Mouse (Mus musculus) intestine, postnatal 0 days (tissue): Measurements from ENCODE around the gene Rpl21. TPM values are rescaled to one million over a fixed set of nuclear protein-coding genes. Genes with fewer than 3 reads are reported as not detected.
A peak's percentile ranks its signal among the peaks of the same experiment; 100 is the strongest.

Experiments used
- ATAC-seq: fragments of 200-750 bp; cut with Nextera tagmentation; 2 replicates; pipeline ENCODE4 v1.8.0; 2017; ENCODE audit warnings: mild to moderate bottlenecking, moderate TSS enrichment, moderate library complexity
- H3K27ac ChIP-seq: fragments of 300-500 bp; sonication (generic); 2 replicates; pipeline ENCODE4 v1.5.1; 2014; ENCODE audit warnings: mild to moderate bottlenecking, low read depth, low read length, moderate library complexity
- H3K27me3 ChIP-seq: fragments of 300-500 bp; sonication (generic); replicated peaks from 2 replicates; pipeline ENCODE4 v1.6.1; 2014; ENCODE audit warnings: low read length, mixed read lengths; ENCODE audit not compliant: control insufficient read depth, insufficient read depth
- H3K36me3 ChIP-seq: fragments of 300-500 bp; sonication (generic); 2 replicates; pipeline ENCODE4 v1.6.1; 2014; ENCODE audit warnings: mild to moderate bottlenecking, moderate library complexity; ENCODE audit not compliant: control insufficient read depth, insufficient read depth
- H3K4me1 ChIP-seq: fragments of 300-500 bp; sonication (generic); replicated peaks from 2 replicates; pipeline ENCODE4 v1.6.1; 2014; ENCODE audit warnings: antibody characterized with exemption, low read length, mixed read lengths; ENCODE audit not compliant: control insufficient read depth, insufficient read depth
- H3K4me2 ChIP-seq: fragments of 300-500 bp; sonication (generic); replicated peaks from 2 replicates; pipeline ENCODE4 v1.6.1; 2014; ENCODE audit warnings: low read depth, mild to moderate bottlenecking, moderate library complexity
- H3K4me3 ChIP-seq: fragments of 300-500 bp; sonication (generic); 2 replicates; pipeline ENCODE4 v1.5.1; 2014; ENCODE audit warnings: low read depth, low read length
- H3K9ac ChIP-seq: fragments of 300-500 bp; sonication (generic); 2 replicates; pipeline ENCODE4 v1.6.1; 2014; ENCODE audit warnings: mild to moderate bottlenecking, low read depth, low read length
- H3K9me3 ChIP-seq: fragments of 300-500 bp; sonication (generic); 2 replicates; pipeline ENCODE4 v1.6.1; 2016; ENCODE audit warnings: mixed run types; ENCODE audit not compliant: control insufficient read depth
- CTCF ChIP-seq: sonication (generic); IDR thresholded peaks from 2 replicates; pipeline ENCODE4 v1.5.1; 2016; ENCODE audit warnings: low read depth, mild to moderate bottlenecking, control low read depth, antibody characterized with exemption, moderate library complexity
- WGBS: fragments of 180-500 bp; shearing (Covaris S2); extraction: QIAGEN DNeasy Blood & Tissue Kit; methylation state at CpG from one replicate; pipeline ENCODE4 v1.1.7; 2014; 5-methylcytosine and 5-hydroxymethylcytosine counted together
- polyA plus RNA-seq: library from polyadenylated mRNA; unstranded; fragments of >200 nt; fragmentation: Nextera tagmentation; extraction: Ambion mirVana; gene quantifications from 2 replicates; pipeline ENCODE4 v1.2.1, GENCODE M21; 2015

Gene Rpl21
- polyA plus RNA-seq, 1 experiment from 2014 or later, result 426 TPM

DNA sequence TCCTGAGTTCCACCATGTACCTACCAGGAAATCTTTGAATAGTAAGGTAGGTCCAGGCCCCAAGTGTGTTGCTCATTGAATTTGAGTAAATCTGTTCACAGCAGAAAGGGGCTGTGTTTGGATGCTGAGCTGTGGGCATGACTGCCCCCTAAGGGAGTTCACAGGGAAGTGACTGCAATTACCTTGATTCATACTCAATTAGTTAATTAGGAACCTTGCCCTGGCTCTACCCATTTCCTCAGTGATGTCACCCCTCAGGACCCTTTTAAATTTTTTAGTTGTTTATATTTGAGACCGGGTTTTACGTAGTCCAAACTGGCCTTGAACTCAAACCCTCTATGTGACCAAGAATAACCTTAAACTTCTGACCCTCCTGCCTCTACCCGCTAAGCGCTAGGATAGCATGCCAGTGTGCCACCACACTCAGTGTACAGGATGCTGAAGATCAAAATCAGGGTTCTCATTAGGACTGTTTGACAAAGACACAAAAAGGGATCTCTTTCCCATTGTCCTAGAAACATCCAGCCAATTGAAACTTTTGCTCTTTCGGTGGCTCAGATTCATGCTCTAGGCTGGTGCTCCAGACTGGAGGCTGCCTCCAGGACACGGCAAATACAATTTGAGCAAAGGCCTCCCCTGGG lies 11.7 kb downstream of the Rpl21 start:
- no peak overlapping the region for H3K27ac ChIP-seq
- ATAC-seq, result peak; percentile 18

DNA sequence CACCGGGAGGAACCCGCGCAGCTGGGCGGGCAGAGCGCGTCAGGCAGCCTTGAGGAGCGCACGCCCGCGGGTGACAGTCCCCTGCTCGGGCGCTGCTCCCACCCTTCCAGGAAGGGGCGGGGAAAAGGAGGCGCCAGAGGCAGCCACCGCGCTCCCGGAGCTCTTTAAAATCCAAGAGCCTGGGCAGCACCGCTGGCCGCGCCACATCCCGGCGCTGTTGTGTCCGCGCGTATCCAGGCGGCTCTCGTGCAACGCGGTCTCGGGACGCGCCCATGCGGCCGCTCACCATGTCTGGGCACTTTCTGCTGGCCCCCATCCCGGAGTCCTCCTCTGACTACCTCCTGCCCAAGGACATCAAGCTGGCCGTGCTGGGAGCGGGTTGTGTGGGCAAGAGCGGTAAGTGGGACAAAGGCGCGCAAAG lies 12.3 kb downstream of the Rpl21 start, which contains the start of gene Rasl11a:
Gene Rasl11a (plus strand): TSS at position 127 of the 421 bp plus-strand sequence.
- peak within 1 kb of the TSS; percentile 64 for H3K9ac ChIP-seq
- peak; percentile 79 for ATAC-seq
- H3K27ac ChIP-seq, result peak within 1 kb of the TSS; percentile 57
- peak within 1 kb of the TSS; percentile 63 for H3K4me3 ChIP-seq
- no peaks in the 10 kb centered on the region for H3K36me3 ChIP-seq
- no peaks in the 10 kb centered on the region for H3K4me1 ChIP-seq
- no peaks in the 10 kb centered on the region for H3K27me3 ChIP-seq
- H3K4me2 ChIP-seq, result peak within 1 kb of the TSS; percentile 99
- H3K9me3 ChIP-seq, result no peaks in the 10 kb centered on the region
- peak; percentile 56 for TF ChIP-seq CTCF
- under 1% methylated on average over 40 of the region's 40 CpGs for WGBS

More for the DNA sequence above, 11.7 kb downstream of the Rpl21 start:
- 19% methylated on average over 6 of the region's 6 CpGs for WGBS
- TF ChIP-seq CTCF, result peak; percentile 55
- H3K4me2 ChIP-seq, result peak overlapping the region; percentile 99
- H3K36me3 ChIP-seq, result no peaks in the 10 kb centered on the region
- H3K27me3 ChIP-seq, result no peaks in the 10 kb centered on the region
- H3K9me3 ChIP-seq, result no peaks in the 10 kb centered on the region
- no peaks in the 10 kb centered on the region for H3K4me1 ChIP-seq
- H3K9ac ChIP-seq, result no peak overlapping the region
- peak overlapping the region; percentile 63 for H3K4me3 ChIP-seq

DNA sequence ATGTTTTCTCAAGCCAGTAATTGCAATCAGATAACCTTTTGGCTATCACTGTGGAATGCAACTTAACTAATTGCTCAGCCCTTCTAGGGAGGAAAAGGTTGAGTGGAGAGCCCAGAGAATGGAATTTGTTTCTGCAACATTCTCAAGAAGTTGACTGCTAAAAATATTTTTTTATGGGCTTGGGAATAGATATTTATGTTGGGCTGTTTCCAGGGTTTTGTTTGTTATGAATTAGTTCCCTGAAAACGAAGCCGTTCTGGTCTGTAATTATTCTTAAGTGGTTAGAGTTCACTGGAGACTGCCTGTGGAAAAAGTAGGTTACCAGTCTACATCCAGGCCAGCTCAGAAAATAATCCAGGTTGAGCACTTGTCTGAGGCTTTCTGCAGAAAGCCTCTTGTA lies 13.8 kb downstream of the Rpl21 start:
- H3K9me3 ChIP-seq, result no peaks in the 10 kb centered on the region
- no peak overlapping the region; the same call in 1 of the 2 replicates for H3K27ac ChIP-seq

DNA sequence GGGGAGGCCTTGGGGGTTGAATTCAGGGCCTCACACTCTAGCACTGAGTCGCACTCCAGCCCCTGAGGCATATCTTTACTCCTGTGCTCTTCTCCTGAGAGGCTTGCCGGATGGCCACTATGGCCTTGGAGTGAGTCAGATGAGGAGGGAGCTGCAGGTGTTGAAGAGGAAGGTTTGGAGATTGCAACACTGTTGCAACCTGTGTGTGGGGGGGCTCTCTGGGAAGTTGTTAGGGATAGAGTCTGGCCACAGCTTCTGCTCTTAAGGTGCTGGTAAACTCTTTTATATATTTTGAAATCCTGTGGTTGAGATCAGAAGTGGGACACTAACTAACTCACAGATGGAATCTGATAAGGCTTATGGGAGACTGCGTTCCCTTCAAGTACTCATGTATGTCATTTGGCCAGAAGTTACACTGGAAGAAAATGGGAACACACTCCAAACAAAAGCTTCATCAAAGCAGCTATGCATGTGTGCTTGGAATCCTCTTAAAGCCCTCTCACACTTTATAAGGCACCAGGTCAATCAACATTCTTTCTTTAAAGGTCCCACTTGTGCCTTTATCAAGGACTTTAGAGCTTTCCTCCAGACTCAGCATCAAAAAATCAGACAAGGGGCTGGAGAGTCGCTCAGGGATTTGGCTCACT lies 16.4 kb downstream of the Rpl21 start:
- Histone ChIP-seq H3K4me2 (no peak overlapping the region), H3K4me1 (no peaks in the 10 kb centered on the region), H3K9ac (no peak overlapping the region), H3K27ac (no peak overlapping the region), H3K36me3 (no peaks in the 10 kb centered on the region), H3K4me3 (no peak overlapping the region), H3K27me3 (no peaks in the 10 kb centered on the region), H3K9me3 (no peaks in the 10 kb centered on the region)
- TF ChIP-seq CTCF, result no peak
- 83% methylated on average over 4 of the region's 4 CpGs for WGBS
- no peak for ATAC-seq

More for the DNA sequence above, 13.8 kb downstream of the Rpl21 start:
- no peaks in the 10 kb centered on the region for H3K27me3 ChIP-seq
- 39% methylated on average over 2 of the region's 2 CpGs for WGBS
- ATAC-seq, result no peak
- H3K36me3 ChIP-seq, result no peaks in the 10 kb centered on the region
- H3K4me3 ChIP-seq, result peak overlapping the region; percentile 63; the same call in 1 of the 2 replicates
- TF ChIP-seq CTCF, result no peak
- H3K4me1 ChIP-seq, result no peaks in the 10 kb centered on the region
- H3K4me2 ChIP-seq, result peak overlapping the region; percentile 99
- H3K9ac ChIP-seq, result no peak overlapping the region

DNA sequence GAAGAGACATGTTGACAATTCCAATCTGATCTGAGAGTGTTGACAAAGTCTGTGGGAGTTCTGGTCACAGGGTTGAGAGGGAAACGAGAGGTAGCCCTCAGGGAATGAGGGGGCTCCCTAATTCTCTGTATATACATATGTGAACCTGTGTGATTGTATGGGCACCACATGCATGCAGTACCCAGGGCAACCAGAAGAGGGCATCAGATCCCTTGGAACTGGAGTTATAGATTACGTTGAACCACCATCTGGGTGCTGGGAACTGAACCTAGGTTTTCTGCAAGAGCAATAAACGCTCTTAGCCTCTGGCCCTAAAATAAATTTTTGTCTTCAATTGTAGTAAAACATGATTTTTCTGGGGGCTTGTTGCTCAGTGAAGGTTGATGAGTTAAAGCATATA lies 23.4 kb downstream of the Rpl21 start:
- no peak for ATAC-seq
- H3K27ac ChIP-seq, result no peak overlapping the region
- H3K27me3 ChIP-seq, result no peaks in the 10 kb centered on the region
- no peaks in the 10 kb centered on the region for H3K36me3 ChIP-seq
- TF ChIP-seq CTCF, result peak; percentile 31
- H3K9ac ChIP-seq, result no peak overlapping the region
- no peaks in the 10 kb centered on the region for H3K9me3 ChIP-seq
- no peak overlapping the region for H3K4me2 ChIP-seq
- H3K4me1 ChIP-seq, result no peaks in the 10 kb centered on the region
- H3K4me3 ChIP-seq, result no peak overlapping the region
- 92% methylated on average over 3 of the region's 3 CpGs for WGBS

DNA sequence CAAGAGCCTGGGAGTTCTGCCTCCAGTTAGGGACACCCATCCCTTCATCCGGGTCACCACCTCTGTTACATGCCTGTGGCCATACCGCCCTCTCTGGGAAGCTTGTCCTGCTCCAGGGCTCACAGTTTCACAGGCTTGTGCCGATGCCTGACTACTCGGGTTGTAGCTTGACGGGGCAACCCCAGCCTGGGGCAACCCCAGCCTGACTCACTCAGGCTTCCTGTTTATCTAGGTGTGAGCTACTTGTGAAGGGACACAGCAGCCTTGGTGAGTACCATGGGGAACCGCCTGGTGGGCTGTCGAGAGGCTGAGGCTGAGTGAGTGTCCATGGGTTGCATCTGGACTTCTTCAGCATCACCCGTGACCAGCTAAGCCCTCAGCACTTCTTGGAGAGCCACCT lies 24.9 kb downstream of the Rpl21 start:
- ATAC-seq, result no peak
- H3K9ac ChIP-seq, result no peak overlapping the region
- no peaks in the 10 kb centered on the region for H3K9me3 ChIP-seq
- no peaks in the 10 kb centered on the region for H3K36me3 ChIP-seq
- no peaks in the 10 kb centered on the region for H3K27me3 ChIP-seq
- H3K4me3 ChIP-seq, result no peak overlapping the region
- 81% methylated on average over 8 of the region's 8 CpGs for WGBS
- no peak overlapping the region for H3K27ac ChIP-seq
- H3K4me1 ChIP-seq, result no peaks in the 10 kb centered on the region
- H3K4me2 ChIP-seq, result no peak overlapping the region
- no peak for TF ChIP-seq CTCF
